Comparison of ENCODE assay signal across 8 mouse cellular contexts in the genomic region with DNA sequence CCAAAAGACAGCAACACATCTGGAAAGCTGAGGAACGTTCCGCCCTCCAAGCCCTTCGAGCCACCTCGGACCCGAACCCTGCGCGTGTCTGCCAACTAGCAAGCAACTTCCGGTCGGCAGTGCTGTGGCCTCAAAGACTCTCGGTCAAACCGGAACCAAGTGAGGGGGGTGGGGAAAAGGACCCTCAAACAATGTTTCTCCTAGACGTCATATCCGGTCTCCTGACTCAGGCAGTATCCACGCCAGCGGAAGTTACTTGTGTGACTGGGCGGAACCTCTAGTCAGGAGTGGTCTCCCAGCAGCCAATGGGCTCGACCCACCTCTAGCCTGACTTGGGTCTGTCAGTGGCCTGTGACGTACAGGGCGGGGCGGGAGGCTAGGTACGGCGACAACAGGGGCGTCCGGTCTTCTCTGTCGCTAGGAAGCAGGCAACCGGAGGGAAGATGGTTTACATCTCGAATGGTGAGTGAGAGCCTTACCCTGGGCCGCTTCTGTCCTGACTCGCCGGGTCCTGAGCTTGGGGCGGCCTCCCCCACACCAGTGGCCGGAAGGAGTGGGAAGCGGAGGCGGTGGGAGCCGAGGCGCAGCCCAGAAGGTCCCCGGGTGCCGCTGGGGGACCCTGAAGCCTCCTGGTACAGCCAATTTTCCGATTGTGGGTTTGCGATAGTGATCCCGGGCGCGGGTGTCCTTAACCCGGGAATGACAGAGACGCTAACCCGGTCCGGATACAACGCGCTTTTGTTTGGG. TPM values are rescaled to one million over a fixed set of nuclear protein-coding genes. Genes with fewer than 3 reads are reported as not detected.
DNase-seq lines count a peak whose midpoint lies in the region; ATAC-seq and TF ChIP-seq lines count a peak whose summit lies in the region.

A gene (plus strand): TSS at position 234 of the 747 bp plus-strand sequence.

- ATAC-seq in Patski, result peak; percentile 99
- ATAC-seq in hindbrain, embryonic 13.5 days (ENCODE audit: low FRiP score), result peak; percentile 100

- H3K27ac ChIP-seq in hindbrain, embryonic 13.5 days, result peak within 1 kb of the TSS; percentile 93

- no peaks in the 10 kb centered on the region for H3K27me3 ChIP-seq in Patski
- 0 out of 2 replicates have a peak, but pooled peaks cover 4% of the 10 kb centered on the region for H3K27me3 ChIP-seq in hindbrain, embryonic 13.5 days

- peaks cover 31% of the 10 kb centered on the region for H3K4me1 ChIP-seq in hindbrain, embryonic 13.5 days (replicated peaks)

- peak within 1 kb of the TSS; percentile 81 for H3K4me2 ChIP-seq in hindbrain, embryonic 13.5 days

- in situ Hi-C loops in Patski (cut with MboI; ENCODE audit: low pct_unique_long_range_greater_than_20kb), result no loop called here

- CTCF ChIA-PET in Patski (lab: Charles Lee), result no interaction called here

- no peak for TF ChIP-seq CTCF in Patski (IDR thresholded peaks at IDR 0.05)

- peaks cover 35% of the 10 kb centered on the region for H3K36me3 ChIP-seq in hindbrain, embryonic 13.5 days

- H3K9ac ChIP-seq in hindbrain, embryonic 13.5 days, result peak within 1 kb of the TSS; percentile 91

- peak within 1 kb of the TSS; percentile 90 for H3K4me3 ChIP-seq in hindbrain, embryonic 13.5 days

- peak; percentile 89 for DNase-seq in Patski (ENCODE audit: low read depth, low spot score)
- peak; percentile 95 to 96 for DNase-seq in cerebellum, postnatal 14 days
- peak; percentile 93 to 97 for DNase-seq in frontal cortex, postnatal 14 days (ENCODE audit: low spot score in 2 of 2)
- peak; percentile 75 to 83 for DNase-seq in layer of hippocampus, postnatal 25 days (ENCODE audit: extremely low spot score in 1 of 2, low spot score in 1 of 2)
- peak; percentile 99 for DNase-seq in lung, postnatal 25 days (ENCODE audit: low spot score)
- DNase-seq in retina, embryonic 14.5 days (ENCODE audit: low spot score), result peak; percentile 100
- peak; percentile 92 for DNase-seq in thymus, postnatal 4 days

- POLR2A ChIA-PET in Patski (lab: Charles Lee), result interaction anchor here (2.1 kb wide), 1 partner anchor 10 kb away, joined by 6 read pairs; a partner anchor contains a TSS

- WGBS in hindbrain, embryonic 13.5 days, result under 1% methylated on average over 49 of the region's 49 CpGs

- H3K9me3 ChIP-seq in hindbrain, embryonic 13.5 days, result no peaks in the 10 kb centered on the region

RNA-seq across cellular contexts. Expression of the gene that starts here (rescaled TPM):
- 190 TPM for polyA plus RNA-seq in Patski (2021)
- 440 and 455 TPM in 2 replicates for polyA plus RNA-seq in hindbrain, embryonic 13.5 days (2015; fragmentation: Nextera tagmentation; extraction: Ambion mirVana)
- 100 to 1,000 TPM; 105 to 130 TPM for total RNA-seq in layer of hippocampus, postnatal 25 days (2021)

Comparison
In these comparisons a context has a peak if more than half of its experiments do, and no peak if none do; other contexts are left out.
1. Peak in every context shown above with its lines: DNase-seq, ATAC-seq, H3K4me3 ChIP-seq and H3K27ac ChIP-seq.